Mouse (Mus musculus) splenic B cell, adult 2 months (primary cell): ENCODE measurements around the gene Zfp706.

Experiments
- DNase-seq: peaks from one replicate; pipeline ENCODE4 v3.0.0-alpha.2; 2011; ENCODE audit warnings: low read depth, low spot score
- H3K27me3 ChIP-seq: 2 replicates; pipeline ENCODE4 v1.6.1; 2012; ENCODE audit warnings: mild to moderate bottlenecking, low read length, moderate library complexity, mixed read lengths; ENCODE audit not compliant: control insufficient read depth, poor library complexity, insufficient read depth, severe bottlenecking
- H3K36me3 ChIP-seq: 2 replicates; pipeline ENCODE4 v1.6.1; 2012; ENCODE audit warnings: mild to moderate bottlenecking, low read length, moderate library complexity, mixed read lengths; ENCODE audit not compliant: control insufficient read depth, poor library complexity, insufficient read depth, severe bottlenecking

Zfp706 gene

GRCm38 (mm10) chr15:37007233-37007958, at the start of gene Zfp706:
Zfp706 (minus strand) TSS chr15:37007773.
- peaks cover 2% of the 10 kb centered on the region; the same call in 1 of the 2 replicates for H3K36me3 ChIP-seq
- no peaks in the 10 kb centered on the region for H3K27me3 ChIP-seq
- DNase-seq: peak; percentile 98

- no peak for DNase-seq
- no peaks in the 10 kb centered on the region for H3K27me3 ChIP-seq
- no peaks in the 10 kb centered on the region for H3K36me3 ChIP-seq
Observed at GRCm38 (mm10) chr15:37054582-37054981, 47.0 kb upstream of the Zfp706 start.

GRCm38 (mm10) chr15:37053085-37053762, 45.7 kb upstream of the Zfp706 start:
- Histone ChIP-seq H3K27me3 (no peaks in the 10 kb centered on the region), H3K36me3 (no peaks in the 10 kb centered on the region)
- no peak for DNase-seq

DNA sequence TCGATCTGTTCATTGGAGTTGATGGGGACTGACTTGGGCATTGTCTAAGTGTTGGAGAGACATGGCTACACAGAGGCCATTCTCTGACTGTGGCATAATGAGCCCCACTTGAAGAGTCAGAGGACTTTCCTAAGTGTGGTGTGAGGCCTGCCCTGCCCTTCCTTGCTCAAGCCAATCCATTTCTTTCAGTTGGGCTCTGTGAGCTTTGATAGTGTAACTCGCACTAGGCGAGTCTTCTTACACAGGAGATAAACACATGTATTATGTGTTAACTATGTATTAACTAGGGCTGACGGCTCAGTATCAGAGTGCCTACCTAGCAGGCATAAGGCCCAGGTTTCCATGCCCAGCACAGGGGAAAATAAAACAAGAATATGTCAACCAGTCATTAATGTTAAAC, 39.8 kb upstream of the Zfp706 start:
- Histone ChIP-seq H3K36me3 (no peaks in the 10 kb centered on the region), H3K27me3 (no peaks in the 10 kb centered on the region)
- no peak for DNase-seq

GRCm38 (mm10) chr15:37046586-37046985, 39.0 kb upstream of the Zfp706 start:
- no peaks in the 10 kb centered on the region for H3K36me3 ChIP-seq
- DNase-seq: no peak

GRCm38 (mm10) chr15:37046131-37046530, 38.6 kb upstream of the Zfp706 start:
- DNase-seq: no peak
- H3K36me3 ChIP-seq: no peaks in the 10 kb centered on the region

More at GRCm38 (mm10) chr15:37046586-37046985, 39.0 kb upstream of the Zfp706 start:
- no peaks in the 10 kb centered on the region for H3K27me3 ChIP-seq

GRCm38 (mm10) chr15:37045456-37045855, 37.9 kb upstream of the Zfp706 start:
- H3K27me3 ChIP-seq: no peaks in the 10 kb centered on the region
- no peaks in the 10 kb centered on the region for H3K36me3 ChIP-seq
- peak; percentile 5 for DNase-seq

More at GRCm38 (mm10) chr15:37046131-37046530, 38.6 kb upstream of the Zfp706 start:
- H3K27me3 ChIP-seq: no peaks in the 10 kb centered on the region

DNA sequence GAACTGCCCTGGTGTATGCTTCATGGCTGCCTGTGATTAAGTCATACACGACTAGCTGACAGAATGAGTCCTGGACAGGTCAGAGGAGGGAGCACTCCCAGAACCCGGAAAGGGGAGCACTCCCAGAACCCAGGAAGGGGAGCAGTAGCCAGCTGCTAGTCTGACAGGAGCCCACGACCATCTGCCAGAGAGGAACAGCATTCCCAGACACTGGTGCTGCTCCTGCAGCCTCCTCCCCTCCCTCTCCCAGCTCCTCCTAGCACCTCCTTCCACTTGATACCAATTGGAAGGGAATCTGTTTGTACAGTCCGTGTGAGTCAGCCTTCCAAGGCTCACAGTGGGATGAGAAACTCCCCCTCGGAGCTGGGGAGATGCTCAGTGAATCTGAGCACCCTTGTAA, 35.0 kb upstream of the Zfp706 start:
- no peaks in the 10 kb centered on the region for H3K36me3 ChIP-seq
- no peaks in the 10 kb centered on the region for H3K27me3 ChIP-seq
- DNase-seq: no peak

GRCm38 (mm10) chr15:37041214-37041613, 33.6 kb upstream of the Zfp706 start:
- Histone ChIP-seq H3K36me3 (no peaks in the 10 kb centered on the region), H3K27me3 (no peaks in the 10 kb centered on the region)
- DNase-seq: no peak

DNA sequence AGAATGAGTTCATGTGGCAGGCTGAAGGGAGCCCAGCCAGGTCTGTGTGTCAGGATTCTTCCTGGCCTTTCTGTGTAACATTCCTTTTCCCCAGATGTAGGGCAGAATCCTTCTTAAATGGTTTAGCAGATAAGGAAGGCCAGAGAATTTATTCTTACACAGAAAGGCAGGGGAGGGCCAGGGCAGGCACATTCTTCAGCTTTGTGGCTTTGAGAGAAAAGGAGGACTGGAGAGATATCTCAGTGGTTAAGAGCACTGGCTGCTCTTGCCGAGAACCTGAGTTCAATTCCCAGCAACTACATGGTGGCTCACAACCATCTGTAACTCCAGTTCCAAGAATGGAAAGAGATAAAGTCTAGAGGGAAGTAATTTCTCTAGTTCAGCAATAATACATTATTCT, 31.1 kb upstream of the Zfp706 start:
- no peak for DNase-seq
- H3K27me3 ChIP-seq: no peaks in the 10 kb centered on the region
- no peaks in the 10 kb centered on the region for H3K36me3 ChIP-seq

DNA sequence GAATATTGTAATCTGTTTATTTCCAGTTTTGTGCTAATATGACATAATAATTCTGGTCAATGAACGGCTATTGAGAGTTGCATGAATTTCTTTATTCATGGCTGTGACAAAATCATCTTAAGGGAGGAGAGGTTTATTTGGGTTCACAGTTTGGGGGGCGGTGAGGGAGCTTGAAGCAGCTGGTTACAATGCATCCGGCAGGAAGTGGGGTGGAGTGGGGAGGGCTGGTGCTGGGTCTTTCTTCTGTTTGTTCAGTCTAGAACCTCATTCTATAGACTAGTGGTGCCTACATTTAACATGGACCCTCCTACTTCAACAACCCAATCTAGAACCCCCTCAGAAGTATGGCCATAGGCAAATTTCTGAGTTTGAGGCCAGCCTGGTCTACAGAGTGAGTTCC, 30.1 kb upstream of the Zfp706 start:
- no peak for DNase-seq
- Histone ChIP-seq H3K27me3 (no peaks in the 10 kb centered on the region), H3K36me3 (no peaks in the 10 kb centered on the region)

DNA sequence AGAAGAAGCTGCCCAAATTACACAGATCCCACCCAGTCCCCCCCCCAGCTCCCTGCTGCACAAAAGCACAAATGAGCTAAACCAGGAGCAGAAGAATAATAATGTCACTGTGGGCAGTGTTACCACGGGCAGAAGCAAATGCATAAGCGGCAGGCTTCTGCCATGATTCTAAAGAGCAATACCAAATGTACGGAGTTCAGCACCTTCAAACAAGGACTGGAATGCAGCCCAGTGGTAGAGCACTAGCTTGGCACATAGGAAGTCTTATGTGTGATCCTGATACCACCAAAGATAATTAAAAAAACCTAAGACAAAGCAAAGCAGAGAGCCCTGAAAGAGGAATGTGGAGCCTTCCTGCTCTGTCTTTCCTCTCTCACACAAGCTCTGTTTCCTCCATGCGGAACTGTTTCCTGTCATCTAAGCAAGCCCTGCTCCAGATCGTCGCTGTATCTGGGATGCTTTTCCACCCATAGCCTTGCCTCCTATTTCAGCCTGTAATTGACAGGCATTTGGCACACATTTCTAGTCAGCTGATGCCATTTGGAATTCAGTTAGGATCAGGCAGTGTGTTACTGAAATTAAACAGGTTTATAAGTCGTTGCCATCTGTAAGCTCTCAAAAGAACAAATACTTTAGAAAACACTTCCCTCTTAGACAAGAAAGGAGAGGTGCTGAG, 29.0 kb upstream of the Zfp706 start:
- no peak for DNase-seq
- H3K36me3 ChIP-seq: no peaks in the 10 kb centered on the region

DNA sequence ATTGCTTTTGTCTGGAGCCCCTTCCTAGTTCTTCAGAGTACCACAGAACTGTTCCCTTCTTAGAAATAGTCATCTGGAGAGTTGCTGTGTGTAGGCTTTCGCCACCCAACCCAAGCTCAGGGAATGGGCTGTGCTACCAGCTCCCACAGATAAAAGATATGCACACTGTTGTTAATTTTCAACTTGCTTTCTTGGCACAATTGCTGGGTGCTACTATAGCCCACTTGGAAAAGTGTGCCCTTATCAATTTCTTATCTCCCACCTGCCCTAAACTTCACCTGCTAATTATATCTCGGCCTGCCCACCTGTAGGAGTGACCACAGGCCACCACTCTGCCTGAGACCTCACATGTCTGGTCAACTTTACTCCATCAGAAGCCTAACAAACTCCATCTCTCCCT, 26.6 kb upstream of the Zfp706 start:
- H3K36me3 ChIP-seq: no peaks in the 10 kb centered on the region
- DNase-seq: no peak
- H3K27me3 ChIP-seq: no peaks in the 10 kb centered on the region

More for the DNA sequence above, 29.0 kb upstream of the Zfp706 start:
- no peaks in the 10 kb centered on the region for H3K27me3 ChIP-seq

DNA sequence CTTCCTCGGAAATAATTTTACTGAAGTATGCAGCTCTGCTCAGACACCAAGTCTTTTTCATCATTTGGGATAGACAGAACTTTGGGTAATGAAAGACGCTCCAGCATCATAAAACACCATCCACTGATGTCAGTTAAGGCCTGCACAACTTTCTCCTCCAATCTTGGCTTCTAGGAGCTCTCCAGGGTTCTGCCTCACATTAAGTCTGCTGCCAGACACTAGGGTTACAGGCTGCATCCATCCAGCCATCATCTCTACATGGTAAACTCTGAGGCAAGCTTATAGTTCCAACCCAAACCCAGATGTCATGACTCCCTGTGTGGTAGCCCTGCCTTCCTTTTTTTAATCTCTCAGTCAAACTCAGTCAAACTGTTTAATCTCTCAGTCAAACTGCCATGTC, 25.9 kb upstream of the Zfp706 start:
- Histone ChIP-seq H3K36me3 (no peaks in the 10 kb centered on the region), H3K27me3 (no peaks in the 10 kb centered on the region)
- no peak for DNase-seq
